Mouse (Mus musculus): ENCODE results near the gene Greb1.

The Greb1 gene

DNA sequence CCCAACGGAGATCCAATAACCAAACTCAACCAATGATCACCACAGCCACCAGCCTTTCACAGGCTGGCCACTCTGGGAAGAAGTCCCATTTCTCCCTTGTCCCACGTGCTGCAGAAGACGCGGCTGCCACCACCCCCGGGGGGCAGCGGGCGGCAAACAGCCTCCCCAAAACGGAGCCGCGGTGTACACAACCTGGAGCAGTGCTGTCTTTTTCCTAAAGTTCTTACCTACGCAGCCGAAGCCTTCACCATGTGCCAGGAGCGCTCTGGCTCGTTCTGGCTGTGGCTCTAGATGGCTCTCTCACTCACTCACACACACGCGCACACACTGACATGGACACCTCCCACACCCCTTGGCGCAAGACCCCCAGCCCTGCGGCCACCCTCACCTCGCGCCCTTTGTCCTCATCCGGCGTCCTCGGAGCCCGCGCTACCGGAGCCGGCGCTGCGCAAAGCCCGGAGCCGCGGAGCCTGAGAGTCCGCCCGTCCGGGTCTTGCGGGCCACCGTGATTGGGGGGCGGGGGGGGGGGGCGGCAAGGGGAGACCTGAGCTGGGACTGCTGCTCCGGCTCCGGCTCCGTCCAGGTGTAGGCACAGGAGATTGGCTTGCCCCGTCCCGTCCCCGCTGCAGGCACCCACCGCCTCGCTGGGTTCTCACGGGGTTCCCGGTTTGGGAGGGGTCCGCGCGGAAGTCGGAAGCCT, at the start of gene Greb1:
TSS of gene Greb1 (minus strand) at position 628 of the 700 bp plus-strand sequence.
- DNase-seq: no peak

DNA sequence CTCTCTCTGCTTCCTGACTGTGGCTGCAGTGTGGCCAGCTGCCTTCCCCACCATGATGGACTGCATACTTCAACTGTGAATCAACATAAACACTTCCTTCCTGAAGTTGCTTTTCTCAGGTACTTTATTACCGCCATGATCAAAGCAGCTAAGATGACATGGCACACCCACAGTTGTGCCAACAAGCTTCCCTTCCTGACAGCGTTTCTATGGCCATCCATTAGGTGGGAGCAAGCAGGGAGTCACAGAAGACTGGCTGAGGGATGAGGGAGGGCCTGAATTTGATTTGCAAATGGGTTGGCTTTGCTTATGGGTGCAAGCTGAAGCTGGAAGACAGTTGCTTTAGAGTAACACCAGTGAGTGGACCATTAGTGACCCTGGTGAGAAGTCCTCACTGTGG, 49.1 kb upstream of the Greb1 start:
- DNase-seq: no peak

DNA sequence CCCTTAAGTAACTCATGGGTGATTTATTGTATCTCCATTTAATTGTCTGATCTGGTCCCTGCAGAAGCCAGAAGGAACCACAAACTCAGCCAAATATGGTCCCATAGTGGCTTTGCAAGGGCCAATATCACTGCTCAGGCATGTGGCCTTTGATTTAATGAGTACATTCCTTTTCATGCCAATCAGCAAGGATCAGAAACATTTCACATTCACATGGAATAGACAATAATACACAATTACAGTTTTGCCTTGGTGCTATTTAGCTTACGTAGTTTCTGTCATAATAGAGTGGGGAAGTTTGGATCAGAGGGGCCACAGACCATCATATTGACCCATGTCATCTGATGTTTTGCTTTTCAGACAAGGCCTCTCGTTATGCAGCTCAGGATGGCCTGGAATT, 47.8 kb upstream of the Greb1 start:
- DNase-seq: no peak

DNA sequence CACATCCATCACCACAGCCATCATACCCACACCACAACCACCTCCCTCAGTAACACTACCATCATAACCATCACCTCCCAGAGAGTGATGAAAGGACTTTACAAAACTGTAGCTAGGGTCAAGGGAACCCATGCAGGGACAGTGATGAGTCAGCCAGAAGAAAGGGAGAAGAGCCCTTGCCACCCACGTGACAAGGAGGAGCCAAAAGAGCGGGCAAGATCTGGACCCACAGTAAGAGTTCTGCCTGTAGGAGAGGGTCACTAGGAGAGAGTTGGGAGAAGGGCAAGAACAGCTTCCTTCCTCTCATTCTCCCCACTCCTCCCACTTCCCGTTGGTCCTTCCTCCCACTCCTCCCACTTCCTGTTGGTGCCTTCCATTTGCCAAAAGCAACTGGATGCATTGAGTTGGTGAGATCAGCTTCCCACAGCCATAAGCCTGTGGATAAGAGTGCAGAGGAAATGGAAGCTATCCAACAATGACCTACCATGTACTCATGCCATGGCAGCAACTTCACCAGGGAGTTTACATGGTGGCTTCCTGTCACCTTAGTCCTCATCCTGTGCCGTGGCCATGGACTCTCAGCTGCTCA, 46.6 kb upstream of the Greb1 start:
- no peak for DNase-seq

DNA sequence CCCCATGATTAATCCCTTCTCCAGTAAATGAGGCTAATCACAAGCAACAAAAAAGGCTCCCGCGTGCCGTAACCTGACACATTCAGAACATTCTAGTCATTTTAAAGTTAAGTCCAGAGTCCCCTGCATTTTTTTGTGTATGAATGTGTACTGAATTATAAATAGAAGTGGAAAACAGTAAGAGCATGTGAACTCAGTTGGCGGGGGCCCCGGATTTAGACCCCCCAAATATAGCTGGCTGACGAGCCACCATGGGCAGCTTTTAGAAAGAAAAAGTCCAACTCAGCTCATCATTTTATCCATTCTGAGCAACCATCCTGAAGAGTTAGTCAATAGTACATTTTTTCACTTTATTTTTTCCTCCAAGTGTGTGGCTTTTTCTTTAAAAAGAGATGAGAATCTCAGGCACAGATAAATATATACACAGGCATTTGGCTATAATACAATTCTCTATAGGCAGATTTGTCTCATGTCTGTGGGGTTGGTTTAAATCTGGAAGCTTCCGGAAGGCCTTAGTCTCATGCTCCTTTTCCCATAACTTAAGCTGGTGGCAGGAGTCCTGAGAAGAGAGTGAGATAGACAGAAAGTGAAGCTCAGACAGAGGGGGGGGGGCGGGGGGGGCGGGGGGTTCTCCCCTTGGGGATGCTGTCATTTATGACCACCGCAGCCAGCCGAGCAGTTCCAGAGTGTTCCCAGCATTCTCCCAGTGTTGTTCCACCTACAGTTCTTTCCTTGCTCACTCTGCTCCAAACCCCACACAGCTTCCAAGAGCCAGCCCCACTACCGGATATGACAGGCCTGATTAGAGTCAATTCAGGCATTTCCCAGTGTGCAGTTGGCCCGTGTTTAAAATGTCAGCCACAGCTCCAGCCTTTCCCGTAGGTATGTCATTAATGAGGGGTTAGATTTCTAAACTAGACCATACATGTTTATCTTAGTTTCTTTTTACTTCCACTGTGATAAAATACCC, 44.2 kb upstream of the Greb1 start:
- DNase-seq: peak; percentile 67

DNA sequence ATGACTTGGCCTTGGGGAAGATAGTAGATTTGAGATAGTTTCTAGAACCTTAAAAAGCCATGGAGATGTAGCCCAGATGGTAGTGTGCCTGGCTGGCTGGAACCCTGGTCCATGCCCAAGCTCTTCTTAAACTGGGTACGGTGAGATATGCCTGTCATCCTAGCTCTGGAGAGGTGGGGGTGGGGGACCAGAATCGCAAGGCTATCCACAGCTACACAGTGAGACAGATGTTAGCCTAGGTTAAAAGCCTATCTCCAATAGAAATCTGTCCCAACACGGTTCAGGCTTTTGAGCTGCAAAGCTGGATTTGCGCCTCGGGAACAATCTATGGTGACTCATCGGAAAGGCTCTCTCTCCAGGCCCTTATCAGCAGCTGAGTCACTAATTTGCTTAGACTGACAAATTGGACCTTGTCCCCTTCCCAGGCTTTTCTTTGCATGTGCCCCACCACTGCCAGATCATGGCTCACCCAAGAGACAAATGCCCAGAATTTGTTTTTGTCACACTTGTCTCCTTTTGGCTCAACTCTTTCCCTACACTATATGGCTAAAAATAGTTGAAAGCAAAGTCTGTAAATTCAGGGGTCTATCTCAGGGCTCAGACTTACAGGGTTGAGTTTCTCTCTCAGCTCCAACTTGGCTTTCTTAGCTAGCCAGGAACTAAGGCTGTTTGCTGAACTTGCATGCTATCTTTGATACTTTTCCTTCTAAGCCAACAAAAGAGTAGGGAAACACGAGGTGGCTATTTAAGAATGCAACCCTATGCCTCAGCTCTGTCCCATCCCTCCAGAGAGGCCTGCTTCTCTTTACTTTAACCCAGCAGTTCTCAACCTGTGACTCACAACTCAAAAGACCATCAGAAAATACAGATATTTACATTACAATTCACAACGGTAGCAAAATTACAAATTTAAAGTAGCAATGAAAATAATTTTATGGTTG, 40.4 kb upstream of the Greb1 start:
- peak; percentile 30 for DNase-seq

DNA sequence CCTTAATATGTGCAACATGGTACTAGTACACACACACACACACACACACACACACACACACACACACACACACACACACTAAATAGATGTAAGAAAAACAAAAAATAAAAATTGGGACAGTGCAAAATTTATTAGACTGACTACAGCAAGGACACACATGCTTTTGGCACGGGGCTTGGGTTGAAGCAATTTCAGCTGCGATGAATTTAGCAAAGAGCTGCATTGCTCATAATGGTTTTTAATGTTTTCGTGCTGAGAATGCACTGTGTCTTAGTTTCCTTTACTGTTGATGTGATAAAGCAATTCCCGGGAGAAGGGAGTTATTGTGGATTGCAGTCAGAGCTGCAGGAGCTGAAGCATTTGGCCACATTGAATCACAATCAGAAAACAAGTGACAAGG, 37.1 kb upstream of the Greb1 start:
- no peak for DNase-seq

DNA sequence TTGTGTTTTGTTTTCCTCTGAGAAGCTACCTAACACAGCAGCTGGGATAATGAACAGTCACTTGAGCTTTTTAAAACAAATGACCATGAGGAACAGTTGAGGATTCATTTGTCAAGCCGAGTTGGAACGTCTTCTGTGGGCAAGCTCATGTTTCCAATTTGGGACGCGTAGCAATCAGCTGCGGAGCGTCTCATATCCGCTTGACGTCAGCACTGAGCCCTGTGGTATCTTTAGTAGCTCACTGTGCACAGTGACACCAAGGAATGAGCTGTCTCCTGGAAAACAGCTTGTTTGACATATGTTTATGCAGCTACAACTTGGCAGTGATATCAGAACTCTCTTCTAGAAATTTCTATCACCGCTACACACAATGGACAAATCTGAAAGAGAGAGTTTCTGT, 35.5 kb upstream of the Greb1 start:
- peak; percentile 91 for DNase-seq

DNA sequence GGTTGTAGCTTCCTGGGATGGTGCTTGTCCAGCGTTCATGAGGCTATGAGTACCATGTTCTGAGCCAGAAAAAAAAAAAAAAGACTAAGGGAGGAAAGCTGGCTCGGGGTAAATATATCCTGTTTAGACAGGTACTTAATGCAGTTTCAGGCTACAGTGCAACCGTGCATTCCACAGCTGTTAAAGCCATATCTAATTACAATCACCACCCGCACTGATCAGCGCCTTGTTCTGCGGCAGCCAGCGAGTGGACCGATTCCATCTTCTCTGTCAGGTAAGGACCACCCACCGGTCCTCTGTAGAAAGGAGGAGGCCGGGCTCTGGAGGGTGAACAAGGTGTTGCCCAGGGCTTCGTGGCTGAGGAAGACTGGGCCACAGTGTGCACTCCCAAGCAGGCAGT, 34.0 kb upstream of the Greb1 start:
- DNase-seq: no peak

DNA sequence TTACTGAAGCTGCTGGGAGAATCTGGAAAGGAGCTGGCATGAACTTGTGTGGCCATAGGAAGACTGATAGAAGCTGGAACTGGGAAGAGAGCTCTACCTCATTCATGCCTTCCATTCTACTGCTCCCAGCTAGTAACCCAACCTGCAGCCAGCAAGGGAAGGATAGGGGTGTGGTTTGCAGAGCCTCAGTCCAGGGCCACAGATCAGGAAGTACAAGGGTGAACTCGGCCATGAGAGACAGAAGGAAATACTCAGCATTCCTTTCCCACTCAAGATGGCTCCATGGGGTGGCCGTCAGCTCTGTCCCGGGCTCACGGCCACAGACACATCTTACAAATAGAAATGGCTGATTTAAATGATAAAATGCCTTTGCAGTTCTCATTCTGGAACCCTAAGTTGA, 30.4 kb upstream of the Greb1 start:
- DNase-seq: no peak

DNA sequence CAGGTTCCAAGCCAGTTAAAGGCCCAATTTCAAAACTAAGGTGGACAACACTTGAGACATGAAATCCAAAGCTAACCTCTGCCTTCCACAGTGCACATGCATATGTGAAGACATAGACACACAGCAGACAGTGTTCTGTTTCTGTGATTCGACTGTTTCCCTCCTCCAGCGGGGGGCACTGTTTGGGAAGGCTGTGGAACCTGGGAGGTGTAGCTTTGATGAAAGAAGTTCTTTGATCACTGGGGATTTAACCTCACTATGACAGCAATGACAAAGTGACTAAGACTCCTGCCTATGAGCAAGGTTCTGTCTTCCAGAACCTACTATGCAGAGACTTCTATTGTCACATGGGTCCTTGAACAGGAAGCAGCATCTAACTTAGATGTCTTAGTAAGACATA, 29.1 kb upstream of the Greb1 start:
- DNase-seq: no peak

DNA sequence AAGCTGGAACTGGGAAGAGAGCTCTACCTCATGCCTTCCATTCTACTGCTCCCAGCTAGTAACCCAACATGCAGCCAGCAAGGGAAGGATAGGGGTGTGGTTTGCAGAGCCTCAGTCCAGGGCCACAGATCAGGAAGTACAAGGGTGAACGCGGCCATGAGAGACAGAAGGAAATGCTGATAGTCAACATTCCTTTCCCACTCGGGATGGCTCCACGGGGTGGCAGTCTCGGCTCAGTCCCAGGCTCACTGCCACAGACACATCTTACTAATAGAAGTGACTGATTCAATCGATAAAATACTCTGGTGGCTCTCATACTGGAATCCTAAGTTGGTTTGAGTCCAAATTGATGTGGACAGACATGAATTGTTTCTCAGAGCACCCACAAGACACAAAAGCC, 27.8 kb upstream of the Greb1 start:
- DNase-seq: peak; percentile 34

DNA sequence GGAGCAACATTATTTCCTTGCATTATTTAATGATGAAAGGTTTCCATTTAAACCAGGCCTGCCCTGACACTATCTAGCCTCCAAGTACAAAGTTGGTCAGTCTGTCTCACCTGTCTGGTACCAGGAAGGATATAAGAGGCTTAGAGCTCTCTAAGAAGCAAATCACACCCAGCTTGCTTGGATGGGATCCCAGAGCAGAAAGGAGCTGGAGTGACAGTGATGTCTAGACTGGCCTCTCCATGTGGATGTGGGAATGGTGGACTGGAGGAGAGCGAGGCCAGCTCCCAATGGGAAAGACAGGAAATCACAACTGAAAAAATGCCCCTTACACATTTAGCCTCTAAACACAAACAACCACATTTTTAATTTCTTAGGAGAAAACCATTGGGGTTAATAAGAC, 23.0 kb upstream of the Greb1 start:
- no peak for DNase-seq

DNA sequence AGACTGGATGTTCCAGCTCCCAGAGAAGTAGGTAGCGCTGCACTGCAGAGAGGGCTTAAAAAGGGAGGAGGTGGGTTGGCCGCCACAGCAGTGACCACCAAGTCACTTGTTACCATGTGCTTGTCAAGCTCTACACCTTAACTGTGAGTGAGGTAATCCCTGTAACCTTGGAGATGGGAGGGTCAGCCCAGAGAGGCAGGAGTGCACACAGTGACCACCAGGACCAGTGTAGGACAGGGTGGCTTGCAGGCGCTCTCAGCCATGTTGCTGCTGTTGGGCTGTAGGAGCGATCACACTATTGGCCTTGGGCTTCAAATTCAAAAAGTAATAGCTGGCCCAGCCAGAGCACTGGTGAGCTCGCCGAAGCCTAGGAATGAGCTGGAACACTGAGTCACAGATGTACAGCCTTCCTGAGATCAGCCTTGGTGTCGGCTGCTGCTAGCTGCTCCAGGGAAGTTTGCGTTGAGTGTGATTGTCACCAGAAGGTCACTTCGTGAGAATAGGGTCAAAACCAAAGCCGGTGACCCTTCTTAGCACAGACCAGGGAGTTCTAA, 21.6 kb upstream of the Greb1 start:
- DNase-seq: no peak

DNA sequence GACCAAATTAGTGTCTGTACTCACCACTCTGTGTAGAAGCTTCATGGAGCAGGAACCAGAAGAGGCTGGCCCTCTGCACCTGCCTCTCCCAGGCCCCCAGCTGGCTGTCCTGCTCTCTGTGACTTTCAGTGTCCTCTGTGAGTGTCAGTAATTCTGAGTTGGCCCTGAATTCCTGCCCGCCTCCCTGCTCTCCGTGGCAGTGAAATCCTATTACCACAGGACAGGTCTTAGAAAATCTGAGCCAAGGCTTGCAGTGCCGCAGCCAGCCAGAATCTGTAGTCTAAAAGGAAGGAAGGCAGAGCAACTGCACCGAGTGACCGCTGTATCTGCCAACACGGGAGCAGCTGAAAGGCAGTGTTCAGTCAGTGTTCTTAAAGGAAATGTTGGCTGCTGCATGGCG, 20.1 kb upstream of the Greb1 start:
- DNase-seq: no peak

DNA sequence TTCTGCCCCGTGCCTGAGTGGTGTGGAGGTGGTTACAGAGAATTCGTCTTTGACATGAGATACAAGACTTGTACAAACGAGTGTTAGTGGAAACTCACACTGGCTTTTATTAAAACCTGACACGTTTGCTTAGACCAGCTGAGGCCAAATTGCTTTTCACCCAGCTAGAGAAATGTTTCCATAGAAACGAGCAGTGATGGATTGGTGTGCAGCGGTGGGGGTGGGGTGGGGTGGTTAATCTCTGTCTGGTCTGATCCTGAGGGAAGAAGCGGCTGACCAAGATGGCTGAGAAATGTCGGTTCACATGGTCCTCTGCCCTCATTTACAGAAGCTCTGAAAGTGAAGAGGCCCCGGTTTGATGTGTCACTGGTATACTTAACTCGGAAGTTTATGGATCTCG, 17.8 kb upstream of the Greb1 start:
- no peak for DNase-seq

DNA sequence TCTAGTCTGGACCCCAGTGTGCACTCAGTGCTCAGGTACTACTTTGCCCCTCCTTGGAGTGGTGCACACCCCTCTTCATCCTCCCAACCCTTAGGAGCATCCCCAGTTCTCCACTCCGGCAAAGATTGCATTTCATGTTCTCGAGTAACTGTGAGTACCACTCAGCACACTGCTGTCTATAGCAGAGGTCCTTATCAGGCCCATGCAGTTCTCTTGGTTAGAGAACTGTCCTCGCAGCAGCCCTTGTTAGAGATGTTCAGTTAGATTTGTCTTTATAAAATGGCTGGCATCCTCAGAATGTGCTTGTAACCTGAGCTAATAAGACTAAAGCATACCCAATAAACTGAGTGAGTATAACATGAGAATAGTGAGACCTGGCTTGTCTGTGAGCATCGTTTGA, 16.5 kb upstream of the Greb1 start:
- no peak for DNase-seq

DNA sequence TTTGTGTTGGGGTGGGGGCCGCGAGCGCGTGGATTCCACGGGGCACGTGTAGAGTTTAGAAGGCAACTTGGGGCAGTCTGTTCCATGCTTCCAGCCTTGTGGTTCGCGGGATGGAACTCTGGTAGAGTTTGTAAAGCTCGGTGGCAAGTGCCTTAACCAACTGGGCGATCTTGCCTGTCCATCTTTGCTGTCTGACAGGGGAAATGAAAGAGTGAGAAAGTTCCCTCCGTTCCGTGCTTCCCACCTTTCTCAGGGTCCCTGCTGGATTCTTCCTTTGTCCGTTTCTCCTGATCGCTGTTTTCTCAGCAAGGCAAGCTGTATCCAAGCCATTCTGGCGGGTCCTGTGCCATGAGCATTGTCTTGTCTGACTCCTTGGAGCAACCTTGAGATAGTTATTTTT, 10.8 kb upstream of the Greb1 start:
- DNase-seq: no peak

DNA sequence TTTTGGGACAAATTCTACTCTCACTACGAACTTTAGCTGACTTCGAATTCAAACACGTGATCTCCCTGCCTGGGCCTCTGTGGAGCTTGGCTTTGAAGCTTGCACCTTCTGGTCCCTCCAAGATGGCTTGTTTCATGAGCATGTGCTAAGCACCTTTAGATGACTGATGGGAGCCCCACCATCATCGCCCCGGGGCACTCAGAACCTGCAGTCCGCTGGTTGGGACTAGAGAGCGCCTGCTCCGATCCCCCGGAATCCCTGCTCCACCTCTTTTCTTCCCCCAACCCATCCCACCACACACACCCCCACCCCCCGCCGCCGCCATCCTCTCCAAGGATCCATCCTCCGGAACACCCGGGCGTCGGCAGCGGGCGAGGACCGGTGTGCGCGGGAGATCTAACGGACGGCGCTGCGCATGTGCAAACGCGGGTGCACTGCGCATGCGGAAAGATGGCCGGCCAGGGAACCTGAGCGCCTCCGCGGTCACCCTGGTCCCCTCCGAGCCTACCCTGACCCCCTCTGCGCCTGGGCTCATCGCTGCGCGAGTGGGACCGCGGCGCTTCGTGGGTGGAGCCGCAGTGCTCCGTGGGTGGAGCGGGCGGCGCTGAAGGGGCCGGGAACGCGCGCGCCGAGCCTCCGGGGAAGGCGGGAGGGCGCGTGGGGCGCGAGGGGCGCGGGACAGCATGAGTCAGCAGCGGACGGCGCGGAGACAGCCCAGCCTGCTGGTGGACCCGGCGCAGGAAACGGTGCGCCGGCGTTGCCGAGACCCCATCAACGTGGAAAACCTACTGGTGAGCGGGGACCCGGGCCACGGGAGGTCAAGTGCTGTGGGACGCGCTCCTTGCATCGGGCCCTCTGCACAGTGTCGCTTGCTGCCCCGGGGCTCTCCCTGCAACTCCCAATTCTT, 10.1 kb upstream of the Greb1 start, which contains the start of gene E2f6:
TSS of gene E2f6 (plus strand) at position 439 of the 907 bp plus-strand sequence.
- peak; percentile 83 for DNase-seq

DNA sequence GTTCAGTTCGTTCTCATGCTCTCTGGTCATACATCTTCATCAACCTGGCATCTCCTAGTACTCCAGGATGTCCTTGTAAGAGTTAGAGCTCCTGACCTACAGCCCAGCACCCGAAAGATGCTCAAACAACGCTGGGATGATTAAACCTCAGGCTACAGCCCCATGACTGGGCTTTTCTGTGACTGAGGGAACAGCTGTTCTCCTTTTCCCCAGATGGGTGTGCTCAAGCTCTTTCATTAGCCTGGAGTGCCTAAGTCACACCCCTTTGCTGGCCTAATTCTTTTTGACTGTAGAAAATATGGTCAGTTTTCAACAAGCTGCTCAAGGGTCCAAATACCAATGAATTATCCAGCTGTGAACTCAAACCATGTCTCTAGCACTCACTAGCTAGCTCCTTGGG, 7.4 kb upstream of the Greb1 start:
- no peak for DNase-seq

DNA sequence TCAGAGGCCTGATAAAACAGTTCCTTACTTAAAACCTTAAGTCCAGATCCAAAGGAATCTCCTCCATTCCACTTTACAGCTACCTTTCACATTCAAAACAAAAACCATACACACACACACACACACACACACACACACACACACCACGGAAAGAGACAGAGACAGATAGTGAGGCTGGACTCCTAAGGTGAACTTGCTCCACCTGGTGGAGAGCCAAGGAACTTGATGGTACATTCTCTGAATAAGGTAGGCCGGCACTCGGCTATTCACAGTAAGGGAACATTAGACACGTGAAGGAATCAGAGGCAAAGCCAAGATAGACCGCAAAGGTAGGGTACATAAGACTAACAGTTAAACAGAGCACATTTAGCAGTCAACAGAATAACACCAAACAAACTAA, 4.8 kb upstream of the Greb1 start:
- DNase-seq: peak; percentile 81

All from right cerebral cortex, adult 18-20 months (tissue).